Mouse (Mus musculus): ENCODE measurements around the gene Nrxn2. TPM values are rescaled to one million over a fixed set of nuclear protein-coding genes. Genes with fewer than 3 reads are reported as not detected.

The Nrxn2 gene
- total RNA-seq, 2 experiments from 2014 or later = 3.5 to 3.7 TPM

- DNase-seq = no peak
Observed at GRCm38 (mm10) chr19:6452672-6453310, 34.3 kb downstream of the Nrxn2 start.

DNA sequence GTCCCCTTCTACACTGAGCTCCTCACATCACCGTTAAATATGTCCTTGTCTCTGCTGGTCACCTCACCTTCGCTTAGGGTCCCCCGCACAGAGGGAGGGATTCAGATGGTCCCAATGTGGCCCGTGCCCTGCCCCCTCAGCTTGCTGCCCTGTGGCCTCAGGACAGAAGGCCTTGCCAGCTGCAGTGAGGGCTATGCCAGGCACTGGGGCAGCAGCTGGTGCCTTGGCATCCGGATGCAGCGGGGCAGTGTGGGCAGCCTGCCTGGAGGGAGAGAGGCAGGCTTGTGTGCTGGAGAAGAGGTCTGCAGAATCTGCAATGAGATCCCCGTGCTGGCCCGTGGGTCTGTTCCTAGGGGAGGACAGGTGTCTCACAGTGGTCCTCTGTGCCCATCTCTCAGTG, 34.8 kb downstream of the Nrxn2 start:
- DNase-seq = no peak

DNA sequence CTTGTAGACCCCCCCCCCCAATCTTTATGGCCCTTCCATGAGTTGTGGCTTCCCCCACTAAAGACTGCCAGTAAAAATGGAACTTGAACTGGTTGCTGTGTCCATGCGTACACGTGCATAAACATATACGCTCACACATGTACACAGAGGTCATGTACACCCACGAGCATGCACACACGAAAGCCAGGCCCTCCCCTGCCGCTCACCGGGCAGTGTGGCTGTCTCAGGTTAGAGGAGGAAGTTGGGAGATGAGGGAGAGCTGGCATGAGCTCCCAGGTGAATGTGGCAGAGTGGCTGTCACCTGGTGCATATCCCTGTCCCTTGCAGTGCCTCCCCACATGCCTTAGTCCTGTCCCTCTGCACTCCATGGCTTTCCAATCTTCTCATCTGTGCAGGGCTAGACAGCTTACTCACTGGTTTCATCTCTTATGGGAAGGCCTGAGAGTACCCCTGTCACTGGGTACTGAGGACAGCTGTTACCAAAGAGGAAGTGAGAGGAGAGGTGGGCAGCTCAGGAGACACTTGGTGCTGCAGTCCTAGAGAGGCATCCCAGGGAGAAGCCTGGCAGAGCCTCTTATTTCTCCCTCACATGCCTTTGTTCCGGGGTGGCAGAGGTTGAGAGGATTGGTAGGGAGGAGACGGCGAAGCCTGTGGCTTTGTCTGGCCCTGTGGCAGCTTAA, 35.6 kb downstream of the Nrxn2 start:
- DNase-seq = no peak

DNA sequence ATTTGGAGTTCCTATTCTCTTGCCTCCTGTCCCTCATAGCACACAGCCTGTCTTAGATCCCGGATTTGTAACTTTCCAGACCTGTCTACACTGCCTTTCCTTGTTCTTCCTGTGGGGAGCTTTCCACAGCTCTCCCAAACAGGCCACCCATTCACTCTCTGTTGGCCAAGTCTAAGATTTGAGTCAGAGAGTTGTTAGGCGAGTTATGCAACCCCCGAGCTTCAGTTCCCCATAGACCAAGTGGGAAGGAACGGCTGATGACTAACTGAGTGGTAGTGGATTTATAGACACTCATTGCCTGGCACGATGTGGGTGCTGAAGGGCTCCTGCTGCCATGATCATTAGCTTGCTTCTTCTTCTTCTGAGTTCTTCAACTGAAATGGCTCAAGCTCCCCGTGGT, 41.0 kb downstream of the Nrxn2 start:
- no peak for DNase-seq

DNA sequence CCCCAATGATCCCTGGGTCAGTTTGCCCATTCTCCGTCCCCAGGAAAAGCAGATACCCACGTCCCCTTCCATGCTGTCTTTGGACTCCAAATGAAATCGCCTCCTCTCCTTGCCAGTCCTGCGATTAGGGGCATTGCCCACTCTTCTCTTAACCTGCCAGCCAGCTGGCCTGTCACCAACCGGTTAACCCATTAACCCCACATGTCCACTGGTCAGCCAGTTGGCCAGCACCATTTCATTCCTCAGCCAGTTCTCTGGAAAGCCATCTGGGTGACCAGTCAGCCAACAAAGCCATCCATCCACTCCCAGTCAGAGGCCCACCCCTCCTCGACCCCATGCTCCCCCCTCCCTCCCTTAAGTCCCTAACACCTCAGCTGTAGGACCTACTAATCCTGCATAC, 44.3 kb downstream of the Nrxn2 start:
- DNase-seq = no peak

DNA sequence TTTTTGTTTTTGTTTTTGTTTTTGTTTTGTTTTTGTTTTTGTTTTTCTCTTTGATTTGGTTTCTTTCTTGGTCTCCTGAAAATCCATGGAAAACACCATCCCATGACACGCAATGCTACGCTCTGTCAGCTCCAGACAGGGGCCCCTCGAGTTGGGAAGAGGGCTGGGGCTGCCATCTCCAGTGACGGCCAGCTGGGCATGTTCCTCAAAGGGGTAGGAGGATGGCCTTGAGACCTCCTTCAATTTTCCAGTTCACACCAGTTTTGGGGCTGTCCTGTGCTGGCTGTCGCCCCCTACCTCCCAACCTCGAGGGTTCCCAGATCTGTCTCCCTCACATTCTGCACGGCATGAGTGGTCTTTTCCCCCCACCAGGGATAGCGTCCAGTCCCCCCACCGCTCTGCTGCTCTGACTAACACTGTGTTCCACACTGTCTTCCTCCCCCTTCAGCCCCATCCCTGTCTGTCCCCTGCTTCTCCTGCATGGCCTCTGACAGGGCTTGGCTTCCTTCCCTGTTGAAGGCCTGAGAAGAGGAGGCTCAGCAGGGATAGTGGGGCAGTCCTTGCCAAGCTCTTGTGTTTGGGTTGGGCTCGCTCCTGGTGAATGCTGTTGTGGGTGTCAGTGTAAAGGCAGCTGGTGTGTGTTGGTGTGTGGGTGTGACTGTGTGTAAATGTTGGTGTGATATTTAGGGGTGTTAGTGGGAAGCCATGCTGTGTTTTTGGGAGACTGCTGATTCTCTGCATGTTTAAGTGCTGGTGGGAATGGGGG, 46.0 kb downstream of the Nrxn2 start:
- DNase-seq = no peak

- DNase-seq = no peak
Observed at GRCm38 (mm10) chr19:6465090-6465489, 46.6 kb downstream of the Nrxn2 start.

DNA sequence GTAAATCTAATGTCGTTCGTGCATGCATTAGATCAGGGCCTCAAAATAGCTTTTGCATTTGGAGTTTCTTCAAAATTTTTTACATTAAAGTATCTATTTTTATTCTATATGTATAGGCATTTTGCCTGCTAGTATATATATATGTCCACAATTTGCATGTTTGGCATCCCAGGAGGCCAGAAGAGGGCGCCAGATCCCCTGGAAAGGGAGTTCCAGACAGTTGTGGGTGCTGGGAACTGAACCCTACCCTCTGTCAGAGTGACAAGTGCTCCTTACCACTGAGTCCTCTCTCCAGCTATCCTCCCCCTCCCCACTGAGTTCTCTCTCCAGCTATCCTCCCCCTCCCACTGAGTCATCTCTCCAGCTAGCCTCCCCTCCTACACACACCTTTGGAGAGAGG, 48.4 kb downstream of the Nrxn2 start:
- DNase-seq = no peak

DNA sequence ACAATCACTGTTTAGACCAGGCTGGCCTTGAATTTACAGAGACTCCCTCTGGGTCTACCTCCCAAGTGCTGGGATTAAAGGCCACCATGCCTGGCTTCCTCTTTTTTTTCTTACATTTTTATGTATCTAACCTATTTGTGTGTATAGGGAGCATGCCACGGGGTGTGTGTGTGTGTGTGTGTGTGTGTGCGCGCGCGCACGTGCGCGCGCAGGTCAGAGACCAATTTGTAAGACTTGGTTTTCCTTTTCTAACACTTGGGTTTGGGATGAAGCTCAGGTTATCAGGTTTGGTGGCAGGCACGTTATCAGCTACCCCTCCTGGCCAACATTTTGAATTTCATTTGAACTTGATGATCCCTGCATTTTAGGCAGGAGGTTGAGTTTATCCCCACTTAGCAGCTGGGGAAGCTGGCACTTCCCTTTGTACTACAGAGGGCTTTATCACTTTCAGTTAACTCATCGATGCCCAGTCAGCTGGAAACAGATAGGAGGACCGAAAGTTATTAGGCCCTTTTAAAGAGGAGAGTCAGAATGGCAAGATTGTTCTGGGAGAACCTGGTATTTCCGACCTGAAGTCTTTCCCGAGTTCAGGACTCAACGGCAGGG, 48.9 kb downstream of the Nrxn2 start:
- no peak for DNase-seq

DNA sequence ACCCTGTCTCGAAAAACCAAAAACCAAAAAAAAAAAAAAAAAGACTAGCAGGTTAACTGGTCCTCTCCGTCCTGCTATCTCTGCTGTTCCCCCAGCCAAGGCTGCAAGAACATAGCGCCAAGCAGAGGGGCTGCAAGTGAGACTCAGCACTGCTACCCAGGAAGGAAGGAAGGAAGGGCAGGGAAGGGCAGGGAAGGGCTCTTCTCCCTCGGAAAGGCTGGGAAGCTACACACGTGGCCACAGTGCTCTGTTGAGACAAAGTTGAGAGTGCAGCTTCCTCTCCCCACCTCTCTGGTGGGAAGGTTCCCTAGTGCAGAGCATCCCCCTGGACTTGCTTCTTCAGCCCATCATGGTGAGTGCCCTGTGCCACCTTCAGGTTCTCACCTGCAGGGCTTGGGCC, 53.1 kb downstream of the Nrxn2 start:
- no peak for DNase-seq

- no peak for DNase-seq
Observed at GRCm38 (mm10) chr19:6472821-6473220, 54.3 kb downstream of the Nrxn2 start.

DNA sequence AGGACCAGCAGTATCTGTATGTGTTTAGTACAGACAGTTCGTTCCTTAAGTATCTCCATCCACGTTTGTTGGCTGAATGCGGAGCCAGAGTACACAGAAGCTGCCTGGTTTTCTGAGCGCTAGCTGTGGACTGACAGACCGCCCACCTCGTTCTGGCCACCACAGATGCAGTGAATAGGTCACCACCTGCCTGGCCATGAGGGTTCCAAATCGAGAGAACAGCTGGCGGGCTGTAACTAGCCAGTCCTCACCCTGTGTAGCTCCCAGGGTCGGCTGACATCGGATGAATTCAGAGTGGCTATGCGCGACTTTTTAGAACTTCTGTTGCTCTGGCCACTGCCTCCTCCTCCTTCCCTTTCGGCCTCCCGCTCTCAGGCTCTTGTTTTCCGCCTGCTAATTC, 56.2 kb downstream of the Nrxn2 start:
- no peak for DNase-seq

- DNase-seq = no peak
Observed at GRCm38 (mm10) chr19:6475129-6475528, 56.6 kb downstream of the Nrxn2 start.

- no peak for DNase-seq
Observed at GRCm38 (mm10) chr19:6477007-6477406, 58.5 kb downstream of the Nrxn2 start.

DNA sequence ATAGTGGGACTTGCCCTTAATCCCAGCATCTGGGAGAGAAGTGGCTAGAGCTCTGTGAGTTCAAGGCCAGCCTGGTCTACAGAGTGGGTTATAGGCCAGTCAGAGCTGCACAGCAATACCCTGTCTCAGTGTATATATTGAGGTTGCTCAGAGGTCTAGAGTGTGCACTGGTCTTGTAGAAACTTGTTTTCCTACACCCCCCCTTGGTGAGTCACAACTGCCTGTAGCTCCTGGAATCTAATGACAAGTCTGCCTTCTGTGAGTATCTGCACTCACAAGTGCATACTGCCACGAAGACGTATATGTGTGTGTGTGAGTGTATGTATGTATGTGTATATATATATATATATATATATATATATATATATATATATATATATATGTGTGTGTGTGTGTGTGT, 60.0 kb downstream of the Nrxn2 start:
- no peak for DNase-seq

DNA sequence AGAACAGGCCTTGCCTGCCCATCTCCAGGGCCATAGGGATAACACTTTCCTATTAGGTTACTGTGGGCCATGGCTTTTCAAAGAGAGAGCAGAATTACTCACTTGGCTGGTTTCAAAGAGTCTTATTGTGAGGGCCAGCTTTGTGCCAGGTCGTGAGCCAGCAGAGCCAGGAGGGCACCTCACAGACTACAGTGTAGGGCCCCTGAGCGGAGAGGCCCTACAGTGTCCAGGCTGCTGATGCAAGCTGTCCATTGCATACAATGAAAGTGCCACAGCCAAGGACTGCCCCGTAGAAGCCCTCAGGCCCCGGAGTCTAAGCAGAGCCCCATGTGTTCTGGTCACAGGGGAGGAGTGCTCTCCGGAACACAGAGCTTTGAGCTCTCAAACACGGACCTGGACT, 64.4 kb downstream of the Nrxn2 start:
- no peak for DNase-seq

- no peak for DNase-seq
Observed at GRCm38 (mm10) chr19:6485059-6485630, 66.6 kb downstream of the Nrxn2 start.

DNA sequence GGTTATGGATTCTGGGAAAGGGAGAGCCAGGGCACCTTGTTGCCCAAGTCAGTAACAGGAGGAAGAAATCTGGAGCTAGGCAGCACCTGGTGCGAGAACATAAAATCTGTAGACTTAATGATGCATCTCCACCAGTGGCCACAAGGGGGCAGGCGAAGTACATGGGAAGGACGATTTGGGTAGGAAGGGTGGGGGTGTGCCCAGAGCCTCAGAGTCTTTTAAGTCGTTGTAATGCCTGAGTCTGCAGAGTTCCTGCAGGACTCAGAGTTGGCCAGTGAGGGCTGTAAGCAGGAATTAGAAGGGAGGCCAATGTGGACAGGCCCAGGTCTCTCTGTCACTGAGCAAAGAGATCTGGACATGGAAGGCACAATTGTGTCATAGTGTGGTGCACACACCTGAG, 70.5 kb downstream of the Nrxn2 start:
- peak; percentile 92 for DNase-seq

DNA sequence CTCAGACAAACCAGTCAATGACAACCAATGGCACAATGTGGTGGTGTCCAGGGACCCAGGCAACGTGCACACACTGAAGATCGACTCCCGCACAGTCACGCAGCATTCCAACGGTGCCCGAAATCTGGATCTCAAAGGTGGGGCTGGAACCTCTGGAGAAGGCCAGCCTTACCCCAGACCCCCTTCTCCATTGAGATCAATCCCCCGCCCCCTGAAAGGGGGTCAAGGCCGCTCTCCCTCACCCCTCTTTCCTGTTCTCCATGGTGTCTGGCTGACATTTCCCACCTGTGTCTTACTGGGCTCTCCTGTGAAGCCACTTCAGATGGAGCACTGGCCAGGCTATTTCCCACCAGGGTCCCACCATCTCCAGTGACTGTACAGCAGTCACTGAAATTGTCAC, 73.0 kb downstream of the Nrxn2 start:
- DNase-seq = no peak

GRCm38 (mm10) chr19:6492124-6492523, 73.6 kb downstream of the Nrxn2 start:
- peak; percentile 78 for DNase-seq

DNA sequence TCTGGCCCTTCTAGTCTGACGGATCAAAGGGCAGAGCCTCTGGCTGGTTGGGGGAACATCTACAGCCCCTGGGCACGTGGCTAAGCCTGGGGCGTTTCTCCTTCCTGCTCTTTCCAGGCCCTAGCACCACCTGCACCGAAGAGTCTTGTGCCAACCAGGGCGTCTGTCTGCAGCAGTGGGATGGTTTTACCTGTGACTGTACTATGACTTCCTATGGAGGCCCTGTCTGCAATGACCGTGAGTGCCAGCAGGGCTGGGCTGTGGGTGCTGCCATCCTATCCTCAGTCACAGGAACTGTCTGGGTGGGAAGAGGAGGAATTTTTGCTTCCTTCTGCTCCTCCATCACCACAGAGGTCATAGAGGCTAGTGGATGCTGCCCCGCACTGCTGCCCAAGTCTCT, 74.7 kb downstream of the Nrxn2 start:
- DNase-seq = no peak

GRCm38 (mm10) chr19:6494032-6494431, 75.5 kb downstream of the Nrxn2 start:
- no peak for DNase-seq
